Mouse (Mus musculus) midbrain, embryonic 15.5 days (tissue): ENCODE measurements at regions not wholly inside any gene's neighbourhood (a gene's known extent, or its start where the extent isn't known, plus 50 kb on each side); places are given as distances from the start of the nearest gene placed in this dataset.

Experiments used
- ATAC-seq: fragments of 200-750 bp; cut with Nextera tagmentation; replicated peaks from 2 replicates; pipeline ENCODE4 v1.8.0; 2017; ENCODE audit warnings: moderate TSS enrichment
- H3K27ac ChIP-seq: fragments of 300-500 bp; sonication (generic); 2 replicates; pipeline ENCODE4 v1.5.1; 2015; ENCODE audit warnings: mild to moderate bottlenecking, inconsistent platforms
- H3K27me3 ChIP-seq: fragments of 300-500 bp; sonication (generic); replicated peaks from 2 replicates; pipeline ENCODE4 v1.6.1; 2015; ENCODE audit warnings: inconsistent platforms
- H3K36me3 ChIP-seq: fragments of 300-500 bp; sonication (generic); replicated peaks from 2 replicates; pipeline ENCODE4 v1.6.1; 2015; ENCODE audit warnings: inconsistent platforms
- H3K4me1 ChIP-seq: fragments of 300-500 bp; sonication (generic); 2 replicates; pipeline ENCODE4 v1.6.1; 2015; ENCODE audit warnings: inconsistent platforms
- H3K4me2 ChIP-seq: fragments of 300-500 bp; sonication (generic); 2 replicates; pipeline ENCODE4 v1.6.1; 2015; ENCODE audit warnings: inconsistent platforms, mild to moderate bottlenecking, moderate library complexity
- H3K4me3 ChIP-seq: fragments of 300-500 bp; sonication (generic); 2 replicates; pipeline ENCODE4 v1.5.1; 2015; ENCODE audit warnings: mild to moderate bottlenecking, inconsistent platforms
- H3K9ac ChIP-seq: fragments of 300-500 bp; sonication (generic); 2 replicates; pipeline ENCODE4 v1.6.1; 2015; ENCODE audit warnings: mild to moderate bottlenecking, inconsistent platforms
- H3K9me3 ChIP-seq: fragments of 300-500 bp; sonication (generic); 2 replicates; pipeline ENCODE4 v1.6.1; 2016; ENCODE audit warnings: inconsistent platforms
- WGBS: fragments of 180-500 bp; shearing (Covaris S2); methylation state at CpG from one replicate; pipeline ENCODE4 v1.1.7; 2015; ENCODE audit warnings: mixed read lengths; 5-methylcytosine and 5-hydroxymethylcytosine counted together

- 81% methylated on average over 9 of the region's 9 CpGs for WGBS
- H3K27ac ChIP-seq, result peak overlapping the region; percentile 48; the same call in 1 of the 2 replicates
Measured at GRCm38 (mm10) chr10:45890088-45890626, 312.5 kb downstream of the Hace1 start.

GRCm38 (mm10) chr10:45892464-45892863, 314.8 kb downstream of the Hace1 start:
- Histone ChIP-seq H3K27me3 (no peaks in the 10 kb centered on the region), H3K4me3 (no peak overlapping the region), H3K9ac (no peak overlapping the region), H3K36me3 (no peaks in the 10 kb centered on the region), H3K27ac (no peak overlapping the region), H3K9me3 (no peaks in the 10 kb centered on the region), H3K4me2 (no peak overlapping the region), H3K4me1 (0 out of 2 replicates have a peak, but pooled peaks cover 2% of the 10 kb centered on the region)
- 64% methylated on average over 2 of the region's 2 CpGs for WGBS
- no peak for ATAC-seq

More at GRCm38 (mm10) chr10:45890088-45890626, 312.5 kb downstream of the Hace1 start:
- Histone ChIP-seq H3K27me3 (no peaks in the 10 kb centered on the region), H3K9me3 (no peaks in the 10 kb centered on the region), H3K9ac (no peak overlapping the region), H3K4me2 (peak overlapping the region; percentile 29; the same call in 1 of the 2 replicates), H3K36me3 (no peaks in the 10 kb centered on the region), H3K4me3 (no peak overlapping the region), H3K4me1 (0 out of 2 replicates have a peak, but pooled peaks cover 2% of the 10 kb centered on the region)
- ATAC-seq, result peak; percentile 59

DNA sequence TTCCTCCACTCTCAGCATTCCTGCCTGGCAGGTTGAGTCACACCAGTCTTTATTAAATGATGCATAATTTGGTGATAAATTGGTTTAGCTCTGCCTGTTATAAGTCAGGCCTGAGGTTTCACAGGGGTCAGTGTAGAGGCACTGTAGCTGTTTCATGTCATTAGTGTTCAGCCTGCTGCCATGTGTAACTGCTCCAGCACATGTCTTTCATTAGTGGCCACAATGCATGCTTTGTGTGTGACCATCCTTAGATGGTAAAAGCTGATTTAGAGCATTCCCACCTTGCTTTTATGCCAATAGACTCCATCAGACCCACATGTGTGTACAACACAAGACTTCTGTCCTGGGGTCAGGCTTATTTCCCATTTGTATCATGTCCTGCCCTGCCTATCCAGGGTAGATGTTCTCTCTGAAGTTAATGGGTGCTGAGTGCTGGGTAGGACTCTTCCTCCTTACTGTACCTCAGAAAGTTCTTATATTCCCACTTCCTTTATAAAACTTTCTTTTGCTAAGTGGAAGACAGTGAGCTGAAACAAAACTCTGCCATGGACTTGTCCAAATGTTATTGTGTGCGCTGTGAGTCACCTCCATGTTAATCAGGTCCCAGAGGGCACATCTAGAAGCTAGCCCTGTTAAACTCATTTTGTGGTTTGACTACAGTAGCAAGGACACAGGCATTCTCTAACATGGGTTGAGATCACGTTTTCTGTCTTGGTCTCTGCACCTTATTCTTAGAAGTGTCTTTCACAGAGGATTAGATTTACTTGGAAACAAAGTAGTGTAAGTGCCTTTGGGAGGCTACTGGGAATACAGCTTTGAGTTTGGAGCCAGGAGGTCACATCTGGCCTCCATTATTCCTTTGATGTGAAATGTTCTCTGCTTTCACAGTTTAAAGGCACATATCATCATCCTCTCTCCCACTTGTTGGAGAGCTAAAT, 316.5 kb downstream of the Hace1 start:
- ATAC-seq, result no peak
- WGBS, result 68% methylated on average over 2 of the region's 2 CpGs
- Histone ChIP-seq H3K9me3 (no peaks in the 10 kb centered on the region), H3K4me3 (no peak overlapping the region), H3K4me1 (0 out of 2 replicates have a peak, but pooled peaks cover 2% of the 10 kb centered on the region), H3K27ac (no peak overlapping the region), H3K27me3 (no peaks in the 10 kb centered on the region), H3K9ac (no peak overlapping the region), H3K36me3 (no peaks in the 10 kb centered on the region), H3K4me2 (no peak overlapping the region)

GRCm38 (mm10) chr10:45916928-45917327, 339.3 kb downstream of the Hace1 start:
- H3K9ac ChIP-seq, result no peak overlapping the region
- no peaks in the 10 kb centered on the region for H3K4me1 ChIP-seq
- H3K4me3 ChIP-seq, result no peak overlapping the region
- no peaks in the 10 kb centered on the region for H3K27me3 ChIP-seq
- no peak for ATAC-seq
- H3K9me3 ChIP-seq, result no peaks in the 10 kb centered on the region
- 31% methylated on average over 3 of the region's 3 CpGs for WGBS
- H3K4me2 ChIP-seq, result no peak overlapping the region
- H3K27ac ChIP-seq, result no peak overlapping the region
- H3K36me3 ChIP-seq, result no peaks in the 10 kb centered on the region

DNA sequence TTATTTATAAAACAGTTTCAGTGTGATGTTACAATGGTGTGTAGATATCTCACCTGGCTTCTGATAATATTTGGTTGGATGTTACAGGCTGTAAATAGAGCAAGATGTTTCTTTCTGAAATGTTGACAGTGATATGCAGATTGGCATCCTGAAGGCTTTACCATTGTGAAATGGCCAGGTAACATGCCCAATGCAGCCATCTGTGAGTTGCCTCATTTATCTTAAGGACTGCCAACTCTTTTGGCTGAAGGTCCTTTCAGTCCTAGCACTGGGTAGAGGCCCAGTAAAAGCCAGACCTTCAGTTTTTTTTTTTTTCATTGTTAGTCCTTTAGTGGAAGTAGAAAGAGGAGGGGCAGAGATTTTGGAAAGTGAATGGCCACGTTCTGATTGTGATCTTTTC, 348.1 kb downstream of the Hace1 start:
- Histone ChIP-seq H3K9me3 (no peaks in the 10 kb centered on the region), H3K9ac (no peak overlapping the region), H3K36me3 (no peaks in the 10 kb centered on the region), H3K27me3 (no peaks in the 10 kb centered on the region), H3K27ac (no peak overlapping the region), H3K4me1 (no peaks in the 10 kb centered on the region), H3K4me3 (no peak overlapping the region), H3K4me2 (no peak overlapping the region)
- ATAC-seq, result no peak
- WGBS, result 25% methylated on average over 1 of the region's 1 CpGs

GRCm38 (mm10) chr10:45933631-45934310, 356.1 kb downstream of the Hace1 start:
- WGBS, result 95% methylated on average over 4 of the region's 4 CpGs
- no peaks in the 10 kb centered on the region for H3K36me3 ChIP-seq
- H3K4me3 ChIP-seq, result no peak overlapping the region
- no peaks in the 10 kb centered on the region for H3K4me1 ChIP-seq
- H3K27me3 ChIP-seq, result no peaks in the 10 kb centered on the region
- H3K27ac ChIP-seq, result no peak overlapping the region
- H3K4me2 ChIP-seq, result no peak overlapping the region
- no peak overlapping the region for H3K9ac ChIP-seq
- ATAC-seq, result no peak
- H3K9me3 ChIP-seq, result no peaks in the 10 kb centered on the region

GRCm38 (mm10) chr10:45957686-45958085, 380.1 kb downstream of the Hace1 start:
- Histone ChIP-seq H3K4me2 (no peak overlapping the region), H3K27ac (no peak overlapping the region), H3K9ac (no peak overlapping the region), H3K4me1 (no peaks in the 10 kb centered on the region), H3K36me3 (no peaks in the 10 kb centered on the region), H3K27me3 (no peaks in the 10 kb centered on the region), H3K9me3 (no peaks in the 10 kb centered on the region), H3K4me3 (no peak overlapping the region)
- no peak for ATAC-seq

DNA sequence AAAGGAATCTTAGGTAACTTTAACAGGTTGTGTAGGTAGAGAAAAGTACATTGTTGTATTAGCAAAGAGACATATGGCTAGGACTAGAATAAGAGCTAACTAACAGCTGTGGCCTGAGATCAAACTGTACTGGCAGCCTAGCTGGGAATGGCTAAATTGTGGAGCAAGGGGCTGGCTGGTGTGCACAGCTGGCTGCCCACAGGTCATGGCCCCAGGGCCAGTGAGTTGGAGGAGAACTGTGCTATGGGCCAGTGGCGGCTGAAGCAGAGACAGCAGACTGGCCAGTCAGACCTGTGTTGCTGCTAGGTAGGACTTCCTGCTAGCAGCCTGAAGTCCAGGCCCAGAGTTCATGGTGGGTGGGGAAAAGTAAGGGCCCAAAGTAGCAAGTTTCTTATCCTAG, 394.6 kb downstream of the Hace1 start:
- 73% methylated on average over 1 of the region's 1 CpGs for WGBS
- no peak overlapping the region for H3K4me2 ChIP-seq
- H3K36me3 ChIP-seq, result no peaks in the 10 kb centered on the region
- H3K4me3 ChIP-seq, result no peak overlapping the region
- H3K9ac ChIP-seq, result no peak overlapping the region
- ATAC-seq, result no peak
- H3K4me1 ChIP-seq, result no peaks in the 10 kb centered on the region
- H3K9me3 ChIP-seq, result no peaks in the 10 kb centered on the region
- H3K27me3 ChIP-seq, result no peaks in the 10 kb centered on the region
- no peak overlapping the region for H3K27ac ChIP-seq

- Histone ChIP-seq H3K9me3 (no peaks in the 10 kb centered on the region), H3K27ac (no peak overlapping the region), H3K4me1 (no peaks in the 10 kb centered on the region), H3K4me2 (no peak overlapping the region), H3K36me3 (no peaks in the 10 kb centered on the region), H3K27me3 (no peaks in the 10 kb centered on the region), H3K9ac (no peak overlapping the region), H3K4me3 (no peak overlapping the region)
- ATAC-seq, result no peak
- 62% methylated on average over 4 of the region's 4 CpGs for WGBS
Measured at GRCm38 (mm10) chr10:45982731-45983274, 405.2 kb downstream of the Hace1 start.

- Histone ChIP-seq H3K9me3 (no peaks in the 10 kb centered on the region), H3K36me3 (no peaks in the 10 kb centered on the region), H3K9ac (no peak overlapping the region), H3K4me1 (no peaks in the 10 kb centered on the region), H3K27ac (no peak overlapping the region), H3K27me3 (no peaks in the 10 kb centered on the region), H3K4me3 (no peak overlapping the region), H3K4me2 (no peak overlapping the region)
- ATAC-seq, result no peak
- WGBS, result 81% methylated on average over 6 of the region's 6 CpGs
Measured at GRCm38 (mm10) chr10:45983671-45984335, 406.2 kb downstream of the Hace1 start.

DNA sequence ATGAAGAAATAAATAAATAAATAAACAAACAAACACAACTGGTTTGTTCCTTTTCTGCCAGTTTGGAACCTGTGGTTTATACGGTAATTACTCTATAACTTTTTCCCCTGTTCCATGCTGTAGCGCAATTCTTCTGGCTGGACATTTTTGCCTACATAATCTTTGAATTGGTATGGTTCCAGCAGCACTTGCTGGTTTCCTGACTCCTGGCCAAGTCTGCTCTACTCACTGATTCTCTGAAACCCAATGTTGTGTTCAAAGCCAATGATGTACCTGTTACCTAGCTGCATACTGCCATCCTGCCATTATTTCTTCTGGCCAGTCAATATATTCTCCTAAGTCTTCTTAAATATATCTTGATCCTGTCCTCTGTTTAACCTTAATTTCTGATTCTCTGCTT, 408.7 kb downstream of the Hace1 start:
- H3K4me1 ChIP-seq, result no peaks in the 10 kb centered on the region
- no peak for ATAC-seq
- no peak overlapping the region for H3K4me2 ChIP-seq
- H3K9ac ChIP-seq, result no peak overlapping the region
- H3K36me3 ChIP-seq, result no peaks in the 10 kb centered on the region
- no peak overlapping the region for H3K4me3 ChIP-seq
- 89% methylated on average over 2 of the region's 2 CpGs for WGBS
- H3K27ac ChIP-seq, result no peak overlapping the region
- no peaks in the 10 kb centered on the region for H3K9me3 ChIP-seq
- H3K27me3 ChIP-seq, result no peaks in the 10 kb centered on the region

DNA sequence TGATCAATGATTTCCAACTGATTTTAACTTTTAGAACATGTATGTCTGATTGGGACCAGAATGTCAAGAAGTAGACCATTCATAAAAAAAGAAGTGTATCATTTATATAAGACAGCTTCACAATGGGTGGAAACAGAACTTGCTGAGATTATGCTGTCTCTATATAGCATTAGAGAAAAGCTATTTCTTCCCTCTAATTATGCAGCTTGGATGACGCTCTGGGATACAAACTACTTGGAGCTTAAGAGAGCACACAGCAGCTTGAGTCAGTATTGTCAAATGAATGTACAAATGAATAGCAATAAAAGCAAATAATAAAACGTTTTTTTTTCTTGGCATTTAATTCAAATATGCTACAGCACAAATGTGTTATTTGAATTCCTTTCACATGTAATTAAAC, 428.7 kb downstream of the Hace1 start:
- 35% methylated on average over 2 of the region's 2 CpGs for WGBS

More for the DNA sequence above, 428.7 kb downstream of the Hace1 start:
- Histone ChIP-seq H3K9ac (no peak overlapping the region), H3K27ac (no peak overlapping the region), H3K4me1 (no peaks in the 10 kb centered on the region), H3K36me3 (no peaks in the 10 kb centered on the region), H3K27me3 (no peaks in the 10 kb centered on the region), H3K4me2 (no peak overlapping the region), H3K9me3 (no peaks in the 10 kb centered on the region), H3K4me3 (no peak overlapping the region)
- ATAC-seq, result no peak
